Mouse (Mus musculus): Measurements from ENCODE around the gene Cbarp.
"Not testable (repeated sequence)": the region's sequence is repeated elsewhere in the genome, so short reads cannot be mapped to it uniquely, and the experiment has no call there.

Gene Cbarp

DNA sequence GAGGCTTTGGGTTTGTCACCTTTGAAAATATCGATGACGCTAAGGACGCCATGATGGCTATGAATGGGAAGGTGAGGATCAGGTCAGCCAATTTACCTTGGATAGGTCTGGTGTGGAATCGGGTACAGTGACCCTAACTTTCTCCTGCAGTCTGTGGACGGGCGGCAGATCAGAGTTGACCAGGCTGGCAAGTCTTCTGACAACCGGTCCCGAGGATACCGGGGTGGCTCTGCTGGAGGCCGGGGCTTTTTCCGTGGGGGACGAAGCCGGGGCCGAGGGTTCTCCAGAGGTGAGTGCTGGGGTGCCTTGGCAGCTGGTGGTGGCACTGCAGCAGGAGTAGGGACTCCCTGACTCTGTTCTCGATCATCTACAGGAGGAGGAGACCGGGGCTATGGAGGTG is 29.4 kb upstream of the Cbarp start:
- peak; percentile 13 for DNase-seq (ENCODE audit: low read depth, low spot score)

DNA sequence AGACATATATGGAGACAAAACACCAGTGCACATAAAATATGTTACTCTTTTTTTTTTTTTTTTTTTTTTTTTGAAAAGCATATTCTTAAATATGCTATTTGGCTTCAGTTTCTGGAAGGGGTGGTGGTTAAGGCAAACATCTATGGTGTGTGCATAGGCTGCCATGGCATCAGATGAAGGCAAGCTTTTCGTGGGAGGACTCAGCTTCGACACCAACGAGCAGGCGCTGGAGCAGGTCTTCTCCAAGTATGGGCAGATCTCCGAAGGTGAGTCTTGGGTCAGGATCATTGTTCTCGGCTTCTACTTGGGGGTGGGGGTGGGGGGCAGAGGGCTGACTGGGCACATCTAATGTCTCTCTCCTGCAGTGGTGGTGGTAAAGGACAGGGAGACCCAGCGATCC is 29.0 kb upstream of the Cbarp start:
- DNase-seq (ENCODE audit: low read depth, low spot score) = peak; percentile 12

- no peak for DNase-seq (ENCODE audit: low read depth, low spot score)
Observed at GRCm38 (mm10) chr10:80169070-80169469, 28.4 kb upstream of the Cbarp start.

DNA sequence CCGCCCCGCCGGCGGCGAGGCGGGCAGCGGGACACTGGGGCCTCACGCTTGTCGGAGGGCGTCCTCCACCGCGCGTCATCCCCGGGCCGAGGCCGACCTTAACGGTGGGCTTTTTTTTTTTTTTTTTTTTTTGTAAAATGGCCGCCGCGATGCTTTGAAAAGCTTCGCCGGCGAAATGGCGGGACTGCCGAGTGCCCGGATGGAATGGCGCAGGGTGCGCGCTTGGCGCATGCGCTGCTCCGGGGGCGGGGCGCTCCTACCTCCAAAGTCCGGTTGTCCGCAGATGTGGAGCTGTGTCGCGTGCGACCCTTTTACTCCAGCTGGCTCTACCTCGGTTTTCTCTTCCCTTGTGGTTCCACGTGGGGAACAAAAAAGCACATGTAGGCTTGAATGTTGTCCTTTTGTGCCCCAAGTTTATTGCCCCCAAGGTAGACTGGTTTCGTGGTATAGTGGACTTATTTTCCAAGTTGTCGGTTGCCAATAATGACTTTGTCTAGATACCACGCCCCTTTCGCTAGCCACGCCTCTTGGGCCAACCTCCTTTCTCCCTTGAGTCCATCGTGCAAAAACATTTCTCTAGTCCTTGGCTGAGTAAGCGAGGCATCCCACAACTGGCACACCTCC is 27.5 kb upstream of the Cbarp start:
- peak; percentile 92 for DNase-seq (ENCODE audit: low read depth, low spot score)

GRCm38 (mm10) chr10:80167460-80168037 is 26.9 kb upstream of the Cbarp start:
- peak; percentile 99 for DNase-seq (ENCODE audit: low read depth, low spot score)

DNA sequence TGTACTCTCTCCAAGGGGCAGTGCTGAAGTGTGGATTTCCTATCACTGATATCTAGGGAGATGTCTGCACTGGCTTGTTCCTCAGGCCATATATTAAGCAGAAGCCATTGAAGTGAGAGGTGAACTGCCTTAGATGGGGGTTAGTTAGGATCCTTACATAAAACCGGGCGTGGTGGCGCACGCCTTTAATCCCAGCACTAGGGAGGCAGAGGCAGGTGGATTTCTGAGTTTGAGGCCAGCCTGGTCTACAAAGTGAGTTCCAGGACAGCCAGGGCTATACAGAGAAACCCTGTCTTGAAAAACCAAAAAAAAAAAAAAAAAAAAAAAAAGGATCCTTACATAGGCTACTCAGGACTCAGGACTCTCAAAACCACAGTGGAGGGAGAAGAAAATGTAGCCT is 25.5 kb upstream of the Cbarp start:
- DNase-seq (ENCODE audit: low read depth, low spot score) = not testable (repeated sequence)

DNA sequence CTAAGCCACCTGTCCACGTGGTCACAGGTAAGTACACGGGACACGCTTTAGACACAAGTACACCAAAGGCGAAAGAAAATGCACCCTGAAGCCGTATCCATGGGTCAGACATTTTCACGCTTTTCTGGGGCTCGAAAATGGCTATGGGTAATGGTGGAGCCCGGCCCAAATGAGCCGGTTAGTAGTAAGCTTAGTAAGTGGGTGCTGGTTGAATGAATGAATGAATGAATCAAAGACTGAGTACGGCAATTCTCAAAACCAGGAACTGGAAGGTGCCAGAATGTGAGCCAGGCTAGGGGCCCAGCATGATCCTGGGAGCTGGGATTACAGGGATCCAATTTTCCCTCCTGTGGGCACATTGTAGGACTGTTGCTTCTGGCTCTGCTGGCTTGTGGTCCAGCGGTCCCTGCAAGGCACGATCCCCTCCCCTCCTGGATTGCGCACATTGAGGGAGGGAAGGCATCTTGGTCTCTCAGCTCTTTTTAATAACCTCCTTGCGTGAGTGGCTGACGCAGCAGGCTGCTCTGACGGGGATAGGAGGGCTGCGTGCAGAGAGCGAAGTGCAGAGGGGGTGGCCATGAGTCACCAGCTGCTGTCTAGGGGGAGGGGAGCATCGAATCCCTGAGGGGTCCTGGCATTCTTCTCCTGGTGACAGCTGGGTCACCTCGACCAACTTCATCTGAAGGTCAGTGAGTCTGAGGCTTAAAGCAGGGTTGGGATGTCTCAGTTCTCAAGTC is 24.9 kb upstream of the Cbarp start, which contains the start of gene Cirbp:
TSS of gene Cirbp (plus strand) at position 594 of the 737 bp plus-strand sequence.
- DNase-seq (ENCODE audit: low read depth, low spot score) = peak; percentile 20

- DNase-seq (ENCODE audit: low read depth, low spot score) = peak; percentile 94
Observed at GRCm38 (mm10) chr10:80164998-80165344, 24.3 kb upstream of the Cbarp start.

GRCm38 (mm10) chr10:80164161-80164997 is 23.7 kb upstream of the Cbarp start:
- no peak for DNase-seq (ENCODE audit: low read depth, low spot score)

DNA sequence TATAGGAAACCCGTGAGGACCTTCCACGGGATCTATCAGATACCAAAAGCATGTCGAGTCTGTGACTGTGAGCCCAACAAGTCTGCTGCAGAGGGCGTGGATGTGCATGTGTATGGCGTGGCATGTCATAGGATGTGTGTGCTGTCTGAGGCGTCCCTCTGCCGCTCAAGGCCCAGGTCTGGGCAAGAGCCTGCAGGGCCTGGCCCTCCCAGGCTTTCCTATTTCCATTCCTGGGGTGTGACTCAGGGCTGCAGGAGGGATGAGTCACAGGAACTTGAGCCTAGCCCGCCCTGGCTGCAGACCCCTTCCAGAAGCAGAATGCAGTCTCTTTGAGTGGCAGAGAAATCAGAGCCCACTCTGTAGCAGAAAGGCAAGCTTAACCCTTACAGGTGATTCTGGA is 23.1 kb upstream of the Cbarp start:
- DNase-seq (ENCODE audit: low read depth, low spot score) = no peak

DNA sequence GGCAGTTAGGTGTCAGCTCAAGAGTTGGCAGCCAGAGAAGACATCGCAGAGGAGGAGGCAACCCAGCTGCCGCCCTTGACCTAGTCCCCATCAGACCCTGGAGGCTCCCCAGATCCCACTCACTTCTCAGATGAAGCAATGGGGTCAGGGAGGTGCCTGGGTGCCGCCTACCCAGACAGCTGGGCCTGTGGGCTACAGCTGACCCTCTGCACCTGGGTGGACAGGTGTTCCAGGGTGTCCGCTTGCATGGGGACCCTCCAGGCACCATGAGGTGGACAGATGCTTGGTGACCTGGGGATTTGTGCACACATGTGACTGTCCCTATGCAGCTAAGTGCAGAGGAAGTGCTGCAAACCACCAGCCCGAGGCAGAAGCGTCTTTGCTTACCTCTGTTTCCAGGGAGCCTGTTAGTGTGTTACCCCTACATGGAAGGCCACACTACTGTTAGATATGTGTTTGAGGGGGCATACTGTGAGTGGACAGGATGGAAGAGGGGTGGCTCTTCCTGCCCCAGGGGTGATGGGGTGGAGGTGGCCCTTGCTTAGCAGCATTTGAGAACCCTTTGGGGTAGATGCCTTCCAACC is 22.2 kb upstream of the Cbarp start:
- DNase-seq (ENCODE audit: low read depth, low spot score) = no peak

- DNase-seq (ENCODE audit: low read depth, low spot score) = no peak
Observed at GRCm38 (mm10) chr10:80162243-80162608, 21.6 kb upstream of the Cbarp start.

DNA sequence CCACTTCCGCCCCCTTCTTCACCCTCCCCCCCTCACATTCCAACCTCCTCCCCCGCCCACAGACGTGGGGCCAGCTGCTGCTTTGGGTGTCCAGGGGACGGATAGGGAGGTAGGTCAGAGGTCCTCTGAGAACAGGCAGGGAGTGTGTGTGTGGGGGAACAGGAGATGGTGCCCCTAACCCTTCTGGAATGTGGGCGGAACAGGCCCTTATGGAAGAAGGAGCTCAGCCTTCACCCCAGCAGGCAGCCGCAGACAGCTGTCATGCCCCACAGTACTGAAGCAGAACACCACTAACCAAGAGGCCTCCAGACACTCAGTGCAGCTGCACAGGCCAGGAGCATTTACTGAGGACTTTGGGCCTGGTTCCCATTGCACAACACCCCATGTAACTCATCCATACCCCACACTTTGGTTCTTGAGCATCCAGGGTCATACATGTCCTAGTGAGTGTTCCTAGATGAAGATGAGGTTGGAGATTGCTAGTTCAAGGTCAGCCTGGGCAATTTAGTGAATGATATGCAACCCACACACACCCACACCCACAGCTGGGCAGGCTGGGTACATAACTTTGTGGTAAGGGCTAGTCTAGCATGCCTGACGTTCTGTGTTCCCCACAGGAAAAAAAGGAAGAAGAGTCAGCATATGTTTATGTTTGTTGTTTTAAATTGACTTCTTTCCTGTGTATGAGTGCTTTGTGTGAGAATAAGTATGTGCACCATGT is 21.0 kb upstream of the Cbarp start:
- peak; percentile 30 for DNase-seq (ENCODE audit: low read depth, low spot score)

- peak; percentile 66 for DNase-seq (ENCODE audit: low read depth, low spot score)
Observed at GRCm38 (mm10) chr10:80160455-80161371, 20.1 kb upstream of the Cbarp start.

DNA sequence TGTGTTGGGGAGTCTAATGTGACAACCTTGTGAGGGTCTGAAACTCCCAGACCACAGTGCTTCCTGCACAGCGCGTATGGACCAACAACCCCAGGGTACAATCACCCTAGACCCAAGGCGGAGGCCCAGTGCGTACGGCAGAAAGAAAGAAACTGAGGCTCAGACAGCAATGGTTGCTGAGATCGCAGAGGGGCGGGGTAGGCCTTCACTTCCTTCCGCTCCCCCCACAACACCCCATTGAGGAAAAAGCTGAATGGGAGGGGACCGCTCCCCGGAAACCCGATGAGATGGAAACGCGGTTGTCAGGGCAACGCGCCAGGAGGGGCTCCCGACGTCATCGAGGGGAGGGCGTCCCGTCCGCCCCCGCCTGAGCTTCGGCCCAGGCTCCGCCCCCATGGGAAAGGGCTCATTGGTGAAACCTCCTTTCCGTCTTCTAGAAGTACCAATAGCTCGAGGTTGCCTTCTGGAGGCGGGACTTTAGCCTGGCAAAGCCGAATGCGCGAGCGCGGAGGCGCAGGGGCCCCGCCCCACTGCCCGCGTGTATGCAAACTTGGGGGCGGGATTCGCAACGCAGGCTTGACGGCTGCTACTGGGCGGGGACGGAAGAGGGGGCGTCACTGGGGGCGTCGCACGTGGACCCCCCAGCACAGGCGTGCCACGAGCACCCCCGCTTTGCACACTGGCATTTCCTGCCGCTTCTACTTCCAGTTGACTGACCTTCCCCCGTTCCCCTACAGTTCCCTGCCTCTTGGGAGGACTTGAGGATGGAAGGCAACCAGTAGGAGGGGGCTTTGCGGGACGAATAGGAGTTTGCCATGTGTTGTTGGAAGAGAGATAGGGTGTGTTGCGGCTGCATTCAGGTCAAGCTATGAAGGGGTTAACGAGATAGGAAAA is 19.2 kb upstream of the Cbarp start:
- peak; percentile 100 for DNase-seq (ENCODE audit: low read depth, low spot score)

GRCm38 (mm10) chr10:80159021-80159560 is 18.5 kb upstream of the Cbarp start:
- DNase-seq (ENCODE audit: low read depth, low spot score) = peak; percentile 75

DNA sequence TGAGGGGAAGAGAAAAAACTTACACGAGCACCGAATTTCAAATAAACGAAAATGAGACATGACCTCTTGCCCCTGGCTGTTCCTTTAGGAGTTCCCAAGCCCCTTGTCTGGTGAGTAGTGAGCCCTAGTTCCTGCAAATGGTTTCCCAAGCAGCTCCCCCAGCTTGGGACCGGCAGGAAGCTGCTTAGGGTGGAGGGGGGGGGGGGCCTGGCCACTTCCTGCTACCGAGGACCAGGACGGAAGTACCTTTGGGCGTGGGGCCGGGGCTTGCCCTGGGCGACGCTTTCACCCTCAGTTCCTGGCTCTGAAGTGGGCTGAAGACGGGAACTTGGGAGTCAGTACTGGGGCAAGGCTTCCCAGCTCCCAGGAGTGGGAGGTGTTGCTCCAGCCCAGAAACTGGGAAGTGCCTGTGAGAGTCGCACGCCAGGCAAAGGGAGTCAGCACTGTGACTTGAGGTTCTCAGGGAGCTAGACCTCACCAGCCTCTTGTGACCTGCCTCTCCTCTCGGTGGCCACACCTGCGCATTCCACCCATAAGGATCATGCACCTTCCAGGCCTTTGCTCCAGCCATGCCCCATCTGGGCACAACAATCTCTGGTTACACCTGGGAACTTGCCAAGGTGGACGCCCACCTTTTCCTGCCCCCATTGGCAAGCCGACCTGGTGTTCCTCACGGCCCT is 17.8 kb upstream of the Cbarp start:
- DNase-seq (ENCODE audit: low read depth, low spot score) = peak; percentile 85
